Mouse (Mus musculus): ENCODE measurements at regions not wholly inside any gene's neighbourhood (a gene's known extent, or its start where the extent isn't known, plus 50 kb on each side); places are given as distances from the start of the nearest gene placed in this dataset.
A peak's percentile ranks its signal among the peaks of the same experiment; 100 is the strongest.

- no peak for ATAC-seq (ENCODE audit: insufficient number of reproducible peaks, low FRiP score, low TSS enrichment, low read depth)
- Histone ChIP-seq H3K9me3 (no peaks in the 10 kb centered on the region), H3K9ac (no peak overlapping the region), H3K4me1 (0 out of 2 replicates have a peak, but pooled peaks cover 2% of the 10 kb centered on the region), H3K36me3 (no peaks in the 10 kb centered on the region), H3K27ac (no peak overlapping the region), H3K4me2 (no peak overlapping the region), H3K27me3 (no peaks in the 10 kb centered on the region), H3K4me3 (no peak overlapping the region)
- WGBS: 74% methylated on average over 5 of the region's 5 CpGs
Measured at GRCm38 (mm10) chr13:97705926-97706325, 54.5 kb downstream of the Gm10260 start.

GRCm38 (mm10) chr13:97704541-97704940, 55.9 kb downstream of the Gm10260 start:
- no peak overlapping the region for H3K9ac ChIP-seq
- no peak overlapping the region for H3K27ac ChIP-seq
- no peaks in the 10 kb centered on the region for H3K27me3 ChIP-seq
- WGBS: 93% methylated on average over 4 of the region's 4 CpGs
- H3K4me2 ChIP-seq: no peak overlapping the region
- H3K4me1 ChIP-seq: 0 out of 2 replicates have a peak, but pooled peaks cover 2% of the 10 kb centered on the region
- H3K4me3 ChIP-seq: no peak overlapping the region
- H3K36me3 ChIP-seq: no peaks in the 10 kb centered on the region
- H3K9me3 ChIP-seq: no peaks in the 10 kb centered on the region
- ATAC-seq (ENCODE audit: insufficient number of reproducible peaks, low FRiP score, low TSS enrichment, low read depth): no peak

- Histone ChIP-seq H3K4me1 (no peaks in the 10 kb centered on the region), H3K4me3 (no peak overlapping the region), H3K9ac (no peak overlapping the region), H3K4me2 (no peak overlapping the region), H3K27me3 (no peaks in the 10 kb centered on the region), H3K36me3 (no peaks in the 10 kb centered on the region), H3K9me3 (no peaks in the 10 kb centered on the region), H3K27ac (no peak overlapping the region)
- WGBS: 79% methylated on average over 2 of the region's 2 CpGs
- ATAC-seq (ENCODE audit: insufficient number of reproducible peaks, low FRiP score, low TSS enrichment, low read depth): no peak
Measured at GRCm38 (mm10) chr13:97698967-97699366, 61.5 kb downstream of the Gm10260 start.

GRCm38 (mm10) chr13:97698317-97698716, 62.1 kb downstream of the Gm10260 start:
- Histone ChIP-seq H3K9ac (no peak overlapping the region), H3K36me3 (no peaks in the 10 kb centered on the region), H3K27ac (no peak overlapping the region), H3K4me1 (no peaks in the 10 kb centered on the region), H3K4me2 (no peak overlapping the region), H3K9me3 (no peaks in the 10 kb centered on the region), H3K4me3 (no peak overlapping the region), H3K27me3 (no peaks in the 10 kb centered on the region)
- 86% methylated on average over 1 of the region's 1 CpGs for WGBS
- no peak for ATAC-seq (ENCODE audit: insufficient number of reproducible peaks, low FRiP score, low TSS enrichment, low read depth)

GRCm38 (mm10) chr13:97697262-97697661, 63.2 kb downstream of the Gm10260 start:
- Histone ChIP-seq H3K4me1 (no peaks in the 10 kb centered on the region), H3K27ac (no peak overlapping the region), H3K9ac (no peak overlapping the region), H3K9me3 (no peaks in the 10 kb centered on the region), H3K27me3 (no peaks in the 10 kb centered on the region), H3K4me3 (no peak overlapping the region), H3K36me3 (no peaks in the 10 kb centered on the region), H3K4me2 (no peak overlapping the region)
- WGBS: 81% methylated on average over 10 of the region's 10 CpGs
- no peak for ATAC-seq (ENCODE audit: insufficient number of reproducible peaks, low FRiP score, low TSS enrichment, low read depth)

- WGBS: 63% methylated on average over 2 of the region's 2 CpGs
- no peak overlapping the region for H3K4me3 ChIP-seq
- H3K4me1 ChIP-seq: no peaks in the 10 kb centered on the region
- H3K27ac ChIP-seq: no peak overlapping the region
- H3K9me3 ChIP-seq: no peaks in the 10 kb centered on the region
- no peak for ATAC-seq (ENCODE audit: insufficient number of reproducible peaks, low FRiP score, low TSS enrichment, low read depth)
- H3K27me3 ChIP-seq: no peaks in the 10 kb centered on the region
- H3K9ac ChIP-seq: no peak overlapping the region
- no peaks in the 10 kb centered on the region for H3K36me3 ChIP-seq
- H3K4me2 ChIP-seq: no peak overlapping the region
Measured at GRCm38 (mm10) chr13:97695022-97695421, 65.4 kb downstream of the Gm10260 start.

GRCm38 (mm10) chr13:97694356-97694990, 66.0 kb downstream of the Gm10260 start:
- Histone ChIP-seq H3K36me3 (no peaks in the 10 kb centered on the region), H3K27ac (no peak overlapping the region), H3K27me3 (no peaks in the 10 kb centered on the region), H3K9me3 (no peaks in the 10 kb centered on the region), H3K9ac (no peak overlapping the region), H3K4me2 (no peak overlapping the region), H3K4me3 (no peak overlapping the region), H3K4me1 (no peaks in the 10 kb centered on the region)
- WGBS: 41% methylated on average over 9 of the region's 9 CpGs
- no peak for ATAC-seq (ENCODE audit: insufficient number of reproducible peaks, low FRiP score, low TSS enrichment, low read depth)

- no peaks in the 10 kb centered on the region for H3K27me3 ChIP-seq
- H3K4me3 ChIP-seq: no peak overlapping the region
- H3K27ac ChIP-seq: peak overlapping the region; percentile 18; the same call in 1 of the 2 replicates
- H3K36me3 ChIP-seq: no peaks in the 10 kb centered on the region
- no peak overlapping the region for H3K9ac ChIP-seq
- no peak overlapping the region for H3K4me2 ChIP-seq
- WGBS: 53% methylated on average over 12 of the region's 12 CpGs
- no peaks in the 10 kb centered on the region for H3K9me3 ChIP-seq
- peaks cover 4% of the 10 kb centered on the region; the same call in 1 of the 2 replicates for H3K4me1 ChIP-seq
- no peak for ATAC-seq (ENCODE audit: insufficient number of reproducible peaks, low FRiP score, low TSS enrichment, low read depth)
Measured at GRCm38 (mm10) chr13:97688310-97688886, 72.0 kb downstream of the Gm10260 start.

GRCm38 (mm10) chr13:97683836-97684235, 76.6 kb downstream of the Gm10260 start:
- no peak for ATAC-seq (ENCODE audit: insufficient number of reproducible peaks, low FRiP score, low TSS enrichment, low read depth)
- Histone ChIP-seq H3K27me3 (no peaks in the 10 kb centered on the region), H3K27ac (no peak overlapping the region), H3K9me3 (no peaks in the 10 kb centered on the region), H3K36me3 (no peaks in the 10 kb centered on the region), H3K4me1 (peaks cover 11% of the 10 kb centered on the region; the same call in 1 of the 2 replicates), H3K4me2 (no peak overlapping the region), H3K4me3 (no peak overlapping the region), H3K9ac (no peak overlapping the region)
- WGBS: 86% methylated on average over 6 of the region's 6 CpGs

- H3K36me3 ChIP-seq: no peaks in the 10 kb centered on the region
- H3K4me3 ChIP-seq: no peak overlapping the region
- ATAC-seq (ENCODE audit: insufficient number of reproducible peaks, low FRiP score, low TSS enrichment, low read depth): no peak
- H3K4me2 ChIP-seq: no peak overlapping the region
- peaks cover 10% of the 10 kb centered on the region for H3K4me1 ChIP-seq
- 40% methylated on average over 6 of the region's 6 CpGs for WGBS
- no peaks in the 10 kb centered on the region for H3K27me3 ChIP-seq
- no peak overlapping the region for H3K27ac ChIP-seq
- no peaks in the 10 kb centered on the region for H3K9me3 ChIP-seq
- H3K9ac ChIP-seq: no peak overlapping the region
Measured at GRCm38 (mm10) chr13:97681228-97681987, 79.0 kb downstream of the Gm10260 start.

GRCm38 (mm10) chr13:97680283-97680896, 80.0 kb downstream of the Gm10260 start:
- Histone ChIP-seq H3K4me3 (no peak overlapping the region), H3K4me1 (peaks cover 16% of the 10 kb centered on the region), H3K27me3 (no peaks in the 10 kb centered on the region), H3K27ac (no peak overlapping the region), H3K9ac (no peak overlapping the region), H3K4me2 (no peak overlapping the region), H3K36me3 (no peaks in the 10 kb centered on the region), H3K9me3 (no peaks in the 10 kb centered on the region)
- no peak for ATAC-seq (ENCODE audit: insufficient number of reproducible peaks, low FRiP score, low TSS enrichment, low read depth)
- WGBS: 71% methylated on average over 5 of the region's 5 CpGs

- 93% methylated on average over 5 of the region's 5 CpGs for WGBS
- no peaks in the 10 kb centered on the region for H3K27me3 ChIP-seq
- H3K27ac ChIP-seq: no peak overlapping the region
- H3K9ac ChIP-seq: no peak overlapping the region
- peaks cover 16% of the 10 kb centered on the region for H3K4me1 ChIP-seq
- H3K36me3 ChIP-seq: no peaks in the 10 kb centered on the region
- H3K9me3 ChIP-seq: no peaks in the 10 kb centered on the region
- no peak for ATAC-seq (ENCODE audit: insufficient number of reproducible peaks, low FRiP score, low TSS enrichment, low read depth)
- no peak overlapping the region for H3K4me2 ChIP-seq
- H3K4me3 ChIP-seq: no peak overlapping the region
Measured at GRCm38 (mm10) chr13:97678991-97679390, 81.4 kb downstream of the Gm10260 start.

Measured in limb, embryonic 15.5 days (tissue).